ENCODE assay signal across 8 mouse cellular contexts in the genomic region with DNA sequence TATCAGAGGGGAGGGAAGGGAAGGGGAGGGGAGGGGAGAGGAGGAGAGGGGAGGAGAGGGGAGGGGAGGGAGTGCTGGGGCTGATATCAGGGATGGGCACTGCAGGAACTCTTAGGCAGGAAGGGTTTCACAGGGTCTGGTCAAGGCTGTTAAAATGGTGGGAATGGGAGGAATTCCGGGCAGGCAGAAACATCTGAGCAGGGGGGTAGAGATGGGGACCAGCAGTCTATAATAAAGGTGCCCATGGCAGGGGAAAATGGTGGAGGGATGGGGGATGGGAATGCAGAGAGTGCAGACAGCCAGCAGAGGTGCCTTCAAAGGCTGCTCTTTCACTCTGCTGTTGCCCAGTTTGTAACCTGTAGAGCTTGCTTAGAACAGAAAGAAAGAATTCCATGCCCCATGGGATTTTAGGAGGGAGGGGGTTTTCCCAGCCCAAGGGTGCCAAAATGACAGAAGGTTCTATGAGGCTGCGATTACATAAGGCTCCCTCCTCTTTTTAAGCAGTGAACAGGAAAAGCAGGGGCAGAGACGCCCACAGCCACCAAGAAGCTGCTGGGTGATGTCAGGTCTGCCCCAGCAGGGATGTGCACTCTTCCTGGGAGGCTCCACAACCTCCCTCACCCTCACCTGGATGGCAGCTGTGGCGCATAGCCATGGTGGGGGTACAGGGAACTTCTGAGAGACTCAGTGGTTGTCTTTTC.
A peak's percentile ranks its signal among the peaks of the same experiment; 100 is the strongest.
DNase-seq lines count a peak whose midpoint lies in the region; ATAC-seq lines count a peak whose summit lies in the region.
"Had no signal": no experiment of that assay in that cellular context is flagged by ENCODE, and none has a peak within 500 bp of the region (broad histone marks: within the 10 kb centered on the region; RNA-seq: fewer than 3 reads in every experiment).

No protein-coding gene starts in this region.

- 0 out of 2 replicates have a peak overlapping the region, but pooled peaks have one; percentile 58 for H3K27ac ChIP-seq in hindbrain, embryonic 13.5 days
- no peak overlapping the region for H3K27ac ChIP-seq in hindbrain, embryonic 10.5 days
- peak overlapping the region; percentile 23; the same call in 1 of the 2 replicates for H3K27ac ChIP-seq in limb, embryonic 10.5 days

- no peaks in the 10 kb centered on the region for H3K9me3 ChIP-seq in hindbrain, embryonic 13.5 days
- no peaks in the 10 kb centered on the region for H3K9me3 ChIP-seq in hindbrain, embryonic 10.5 days
- H3K9me3 ChIP-seq in limb, embryonic 10.5 days (replicated peaks) = no peaks in the 10 kb centered on the region

- no peak overlapping the region for H3K4me2 ChIP-seq in hindbrain, embryonic 13.5 days

- 36% methylated on average over 4 of the region's 4 CpGs for WGBS in hindbrain, embryonic 13.5 days
- WGBS in hindbrain, embryonic 10.5 days = 42% methylated on average over 4 of the region's 4 CpGs
- WGBS in limb, embryonic 10.5 days = 35% methylated on average over 4 of the region's 4 CpGs

- peak; percentile 41; the same call in 1 of the 2 replicates for ATAC-seq in hindbrain, embryonic 13.5 days (ENCODE audit: low FRiP score)
- ATAC-seq in common myeloid progenitor, adult 5-6 weeks (replicated peaks; ENCODE audit: low read depth, poor library complexity, severe bottlenecking) = peak; percentile 52

- H3K4me1 ChIP-seq in hindbrain, embryonic 13.5 days (replicated peaks) = peaks cover 19% of the 10 kb centered on the region
- peaks cover 18% of the 10 kb centered on the region for H3K4me1 ChIP-seq in hindbrain, embryonic 10.5 days (replicated peaks)
- H3K4me1 ChIP-seq in limb, embryonic 10.5 days = peaks cover 27% of the 10 kb centered on the region

- H3K36me3 ChIP-seq in hindbrain, embryonic 13.5 days = no peaks in the 10 kb centered on the region
- H3K36me3 ChIP-seq in hindbrain, embryonic 10.5 days = no peaks in the 10 kb centered on the region
- H3K36me3 ChIP-seq in limb, embryonic 10.5 days = no peaks in the 10 kb centered on the region

- H3K27me3 ChIP-seq in hindbrain, embryonic 13.5 days = peaks cover 7% of the 10 kb centered on the region; the same call in 1 of the 2 replicates
- H3K27me3 ChIP-seq in hindbrain, embryonic 10.5 days (ENCODE audit: insufficient read depth, poor library complexity, severe bottlenecking) = 0 out of 2 replicates have a peak, but pooled peaks cover 4% of the 10 kb centered on the region
- H3K27me3 ChIP-seq in limb, embryonic 10.5 days (ENCODE audit: low read depth, poor library complexity, severe bottlenecking) = peaks cover 7% of the 10 kb centered on the region

- DNase-seq in hindbrain, embryonic 10.5 days (ENCODE audit: low spot score) = no peak
- DNase-seq in frontal cortex, adult 2 months (ENCODE audit: extremely low spot score in 1 of 2, low spot score in 1 of 2) = peak; percentile 84 to 89
- no peak for DNase-seq in limb, embryonic 10.5 days (ENCODE audit: low spot score)
- DNase-seq in B cell, adult 2 months = no peak
- no peak for DNase-seq in lung, adult 18-20 months
- DNase-seq: cerebellum, adult 2 months had no signal

- H3K4me3 ChIP-seq in hindbrain, embryonic 13.5 days = no peak overlapping the region
- no peak overlapping the region for H3K4me3 ChIP-seq in hindbrain, embryonic 10.5 days
- H3K4me3 ChIP-seq in limb, embryonic 10.5 days = no peak overlapping the region

- no peak overlapping the region for H3K9ac ChIP-seq in hindbrain, embryonic 13.5 days

Comparison
In these comparisons a context has a peak if more than half of its experiments do, and no peak if none do; other contexts are left out.
1. DNase-seq: peak in frontal cortex, adult 2 months (2 of 2); none in hindbrain, embryonic 10.5 days (single experiment), limb, embryonic 10.5 days (single experiment), B cell, adult 2 months (0 of 2) and lung, adult 18-20 months (0 of 2).